In the genomic region with DNA sequence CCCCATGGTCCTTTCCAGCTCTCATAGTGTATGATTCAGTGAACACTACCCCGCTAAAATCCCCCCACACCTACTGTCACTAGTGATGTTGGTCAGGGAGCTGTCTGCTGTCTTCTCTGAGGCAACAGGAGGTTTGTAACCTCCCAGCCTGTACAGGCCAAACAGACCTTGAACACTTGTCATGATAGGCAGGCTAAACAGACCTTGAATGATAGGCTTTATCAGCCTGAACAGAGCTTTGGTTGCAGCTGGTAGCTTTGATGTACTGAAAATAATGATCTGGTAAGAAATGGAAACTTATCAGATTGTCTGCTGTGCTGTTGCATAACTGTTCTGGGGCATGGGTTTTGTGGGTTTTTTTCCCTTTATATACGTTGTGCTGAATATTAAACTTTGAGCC, we compare ENCODE assay signal across 25 mouse cellular contexts.
DNase-seq lines count a peak whose midpoint lies in the region; ATAC-seq and TF ChIP-seq lines count a peak whose summit lies in the region.
"Had no signal": no experiment of that assay in that cellular context is flagged by ENCODE, and none has a peak within 500 bp of the region (broad histone marks: within the 10 kb centered on the region; RNA-seq: fewer than 3 reads in every experiment).

No protein-coding gene starts in this region.

- H3K9me3 ChIP-seq in intestine, embryonic 16.5 days (ENCODE audit: control insufficient read depth, low read length) = no peaks in the 10 kb centered on the region
- no peaks in the 10 kb centered on the region for H3K9me3 ChIP-seq in intestine, embryonic 15.5 days
- no peaks in the 10 kb centered on the region for H3K9me3 ChIP-seq in liver, embryonic 14.5 days (ENCODE audit: control insufficient read depth, low read length)
- no peaks in the 10 kb centered on the region for H3K9me3 ChIP-seq in forebrain, embryonic 12.5 days
- H3K9me3 ChIP-seq: embryonic facial prominence, embryonic 13.5 days; G1E; heart, embryonic 10.5 days; hindbrain, embryonic 12.5 days; limb, embryonic 13.5 days; midbrain, embryonic 13.5 days; neural tube, embryonic 15.5 days; stomach, embryonic 15.5 days had no signal

- 72% methylated on average over 2 of the region's 2 CpGs for WGBS in intestine, embryonic 16.5 days
- WGBS in intestine, embryonic 15.5 days = 70% methylated on average over 2 of the region's 2 CpGs
- 16% methylated on average over 2 of the region's 2 CpGs for WGBS in liver, embryonic 14.5 days (ENCODE audit: insufficient replicate concordance)
- 89% methylated on average over 2 of the region's 2 CpGs for WGBS in forebrain, embryonic 12.5 days

- DNase-seq in c-Kit-positive CD71-positive TER-119-positive erythroid progenitor cells, embryonic 14.5 days (ENCODE audit: low spot score) = peak; percentile 19
- DNase-seq in liver, embryonic 14.5 days (ENCODE audit: low read depth in 3 of 3, low spot score in 3 of 3) = peak in 2 of 3 experiments; percentile 17 to 20
- DNase-seq in embryo, embryonic 9.5 days (ENCODE audit: extremely low spot score) = no peak
- DNase-seq in cerebellum, postnatal 14 days = no peak
- DNase-seq in kidney, adult 9 months = no peak
- DNase-seq: cerebellum, adult 8-10 months; gastrocnemius, postnatal 36 days; kidney, postnatal 10 days; right cerebral cortex, postnatal 25 days; thymus, adult 18-20 months; thymus, postnatal 4 days had no signal

- H3K4me3 ChIP-seq in intestine, embryonic 16.5 days (ENCODE audit: low read length) = no peak overlapping the region
- no peak overlapping the region for H3K4me3 ChIP-seq in intestine, embryonic 15.5 days (replicated peaks)
- no peak overlapping the region for H3K4me3 ChIP-seq in liver, embryonic 14.5 days (ENCODE audit: insufficient read depth in 1 of 2, low read depth in 2 of 2, low read length in 2 of 2)
- H3K4me3 ChIP-seq in forebrain, embryonic 12.5 days (replicated peaks) = no peak overlapping the region
- H3K4me3 ChIP-seq: embryonic facial prominence, embryonic 13.5 days; heart, embryonic 10.5 days; hindbrain, embryonic 12.5 days; limb, embryonic 13.5 days; midbrain, embryonic 13.5 days; myocyte; neural tube, embryonic 15.5 days; stomach, embryonic 15.5 days had no signal

- no peak for TF ChIP-seq CTCF in liver, embryonic 14.5 days (IDR thresholded peaks at IDR 0.05; ENCODE audit: low read depth)

- H3K27me3 ChIP-seq in intestine, embryonic 16.5 days (replicated peaks; ENCODE audit: control insufficient read depth, insufficient read depth, low read length) = no peaks in the 10 kb centered on the region
- H3K27me3 ChIP-seq in intestine, embryonic 15.5 days (replicated peaks) = no peaks in the 10 kb centered on the region
- H3K27me3 ChIP-seq in liver, embryonic 14.5 days (ENCODE audit: control insufficient read depth, insufficient read depth, low read length) = no peaks in the 10 kb centered on the region
- H3K27me3 ChIP-seq in forebrain, embryonic 12.5 days = no peaks in the 10 kb centered on the region
- H3K27me3 ChIP-seq: embryonic facial prominence, embryonic 13.5 days; hindbrain, embryonic 12.5 days; limb, embryonic 13.5 days; midbrain, embryonic 13.5 days; neural tube, embryonic 15.5 days; stomach, embryonic 15.5 days had no signal

- peak; percentile 71 for TF ChIP-seq EP300 in liver, embryonic 14.5 days (IDR thresholded peaks at IDR 0.05; ENCODE audit: low read depth)

- no peak overlapping the region for H3K9ac ChIP-seq in intestine, embryonic 16.5 days (ENCODE audit: low read depth, low read length)
- H3K9ac ChIP-seq in intestine, embryonic 15.5 days = no peak overlapping the region
- H3K9ac ChIP-seq in liver, embryonic 14.5 days (replicated peaks) = no peak overlapping the region
- no peak overlapping the region for H3K9ac ChIP-seq in forebrain, embryonic 12.5 days
- H3K9ac ChIP-seq: embryonic facial prominence, embryonic 13.5 days; hindbrain, embryonic 12.5 days; limb, embryonic 13.5 days; midbrain, embryonic 13.5 days; neural tube, embryonic 15.5 days; stomach, embryonic 15.5 days had no signal

- H3K36me3 ChIP-seq in intestine, embryonic 16.5 days (ENCODE audit: control insufficient read depth, insufficient read depth, low read length) = no peaks in the 10 kb centered on the region
- no peaks in the 10 kb centered on the region for H3K36me3 ChIP-seq in intestine, embryonic 15.5 days
- H3K36me3 ChIP-seq in liver, embryonic 14.5 days (replicated peaks; ENCODE audit: control insufficient read depth, insufficient read depth, low read depth) = no peaks in the 10 kb centered on the region
- no peaks in the 10 kb centered on the region for H3K36me3 ChIP-seq in forebrain, embryonic 12.5 days (replicated peaks)
- H3K36me3 ChIP-seq: embryonic facial prominence, embryonic 13.5 days; G1E; heart, embryonic 10.5 days; hindbrain, embryonic 12.5 days; limb, embryonic 13.5 days; midbrain, embryonic 13.5 days; neural tube, embryonic 15.5 days; stomach, embryonic 15.5 days had no signal

- ATAC-seq in intestine, embryonic 16.5 days = peak; percentile 44; the same call in 1 of the 2 replicates
- no peak for ATAC-seq in intestine, embryonic 15.5 days
- peak; percentile 72; the same call in 1 of the 2 replicates for ATAC-seq in liver, embryonic 14.5 days (ENCODE audit: insufficient read depth)
- ATAC-seq in forebrain, embryonic 12.5 days (ENCODE audit: low FRiP score) = no peak
- ATAC-seq: forebrain, embryonic 16.5 days; midbrain, embryonic 13.5 days had no signal

- H3K27ac ChIP-seq in intestine, embryonic 16.5 days (ENCODE audit: low read length) = no peak overlapping the region
- H3K27ac ChIP-seq in intestine, embryonic 15.5 days = no peak overlapping the region
- H3K27ac ChIP-seq in liver, embryonic 14.5 days = no peak overlapping the region
- H3K27ac ChIP-seq in forebrain, embryonic 12.5 days = no peak overlapping the region
- H3K27ac ChIP-seq: embryonic facial prominence, embryonic 13.5 days; heart, embryonic 10.5 days; hindbrain, embryonic 12.5 days; limb, embryonic 13.5 days; macrophage; midbrain, embryonic 13.5 days; neural tube, embryonic 15.5 days; stomach, embryonic 15.5 days had no signal

- H3K4me1 ChIP-seq in intestine, embryonic 16.5 days (ENCODE audit: control insufficient read depth, insufficient read depth, low read length) = no peaks in the 10 kb centered on the region
- no peaks in the 10 kb centered on the region for H3K4me1 ChIP-seq in intestine, embryonic 15.5 days (replicated peaks)
- peaks cover 8 to 10% of the 10 kb centered on the region in 2 experiments for H3K4me1 ChIP-seq in liver, embryonic 14.5 days (replicated peaks; ENCODE audit: control insufficient read depth in 2 of 2, insufficient read depth in 2 of 2, low read length in 1 of 2)
- H3K4me1 ChIP-seq in forebrain, embryonic 12.5 days = no peaks in the 10 kb centered on the region
- H3K4me1 ChIP-seq: embryonic facial prominence, embryonic 13.5 days; heart, embryonic 10.5 days; hindbrain, embryonic 12.5 days; limb, embryonic 13.5 days; midbrain, embryonic 13.5 days; neural tube, embryonic 15.5 days; stomach, embryonic 15.5 days had no signal

- no peak overlapping the region for H3K4me2 ChIP-seq in intestine, embryonic 16.5 days (ENCODE audit: low read depth, low read length)
- H3K4me2 ChIP-seq in intestine, embryonic 15.5 days (replicated peaks) = no peak overlapping the region
- H3K4me2 ChIP-seq in liver, embryonic 14.5 days (ENCODE audit: low read depth) = no peak overlapping the region
- no peak overlapping the region for H3K4me2 ChIP-seq in forebrain, embryonic 12.5 days
- H3K4me2 ChIP-seq: embryonic facial prominence, embryonic 13.5 days; hindbrain, embryonic 12.5 days; limb, embryonic 13.5 days; midbrain, embryonic 13.5 days; neural tube, embryonic 15.5 days; stomach, embryonic 15.5 days had no signal

Comparison
In these comparisons a context has a peak if more than half of its experiments do, and no peak if none do; other contexts are left out.
1. ATAC-seq: peak in intestine, embryonic 16.5 days (single experiment) and liver, embryonic 14.5 days (single experiment); none in intestine, embryonic 15.5 days (single experiment) and forebrain, embryonic 12.5 days (single experiment).
2. DNase-seq: peak in c-Kit-positive CD71-positive TER-119-positive erythroid progenitor cells, embryonic 14.5 days (single experiment) and liver, embryonic 14.5 days (2 of 3); none in embryo, embryonic 9.5 days (single experiment), cerebellum, postnatal 14 days (0 of 2) and kidney, adult 9 months (single experiment).